Mouse (Mus musculus): Measurements from ENCODE around the gene Msantd2.
A peak's percentile ranks its signal among the peaks of the same experiment; 100 is the strongest.

- TF ChIP-seq CTCF (IDR thresholded peaks at IDR 0.05; ENCODE audit: low read depth, low read length) (peak; percentile 16; the same call in 1 of the 2 replicates), POLR2A (IDR thresholded peaks at IDR 0.05; ENCODE audit: extremely low read depth, insufficient read depth, low read length) (no peak)
These were observed 23.0 kb downstream of the Msantd2 start for GRCm38 (mm10) chr9:37512097-37512496.

Data from liver, adult 2 months (tissue).